Mouse (Mus musculus): ENCODE results near the gene Ufsp1.

The Ufsp1 gene

DNA sequence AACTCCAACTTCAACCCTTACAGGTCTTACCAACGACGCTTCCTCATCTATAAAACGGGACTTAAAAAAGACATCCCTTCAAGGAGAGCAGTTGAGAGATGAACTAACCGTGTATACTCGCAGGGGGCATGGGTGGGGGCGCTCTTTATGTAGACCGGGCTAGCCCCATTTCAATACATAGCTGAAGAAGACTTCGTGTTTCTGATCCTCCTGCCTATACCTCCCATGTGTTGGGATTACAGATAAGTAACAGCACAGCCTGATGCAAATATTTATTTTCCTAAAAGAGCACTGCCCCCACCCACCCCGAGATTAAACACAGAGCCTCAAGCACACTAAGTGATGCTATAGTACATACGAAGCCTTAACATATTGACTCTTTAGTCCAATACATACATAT is 39.9 kb downstream of the Ufsp1 start:
- DNase-seq (ENCODE audit: low spot score), result no peak

DNA sequence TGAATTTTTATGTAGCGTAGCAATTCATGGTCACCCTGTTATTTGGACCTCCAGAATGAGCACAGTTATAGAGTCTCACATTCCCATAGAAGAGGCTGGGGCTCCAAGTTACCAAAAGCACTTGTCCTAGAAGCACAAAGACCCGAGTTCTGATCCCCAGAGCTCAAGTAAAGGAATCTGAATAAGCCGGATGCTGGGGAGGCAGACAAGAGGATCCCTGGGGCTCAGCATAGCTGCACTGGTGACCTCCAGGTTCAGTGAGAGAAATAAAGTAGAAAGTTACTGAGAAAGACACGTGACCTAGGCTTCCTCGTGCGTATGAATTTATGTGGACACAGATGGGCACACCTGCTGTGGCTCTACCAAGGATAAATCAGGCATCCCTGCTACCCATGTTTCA is 40.6 kb downstream of the Ufsp1 start:
- DNase-seq (ENCODE audit: low spot score), result no peak

- DNase-seq (ENCODE audit: low spot score), result no peak
These were observed 42.8 kb downstream of the Ufsp1 start for GRCm38 (mm10) chr5:137337190-137337589.

- peak; percentile 65 for DNase-seq (ENCODE audit: low spot score)
These were observed 43.8 kb downstream of the Ufsp1 start for GRCm38 (mm10) chr5:137338256-137338655.

DNA sequence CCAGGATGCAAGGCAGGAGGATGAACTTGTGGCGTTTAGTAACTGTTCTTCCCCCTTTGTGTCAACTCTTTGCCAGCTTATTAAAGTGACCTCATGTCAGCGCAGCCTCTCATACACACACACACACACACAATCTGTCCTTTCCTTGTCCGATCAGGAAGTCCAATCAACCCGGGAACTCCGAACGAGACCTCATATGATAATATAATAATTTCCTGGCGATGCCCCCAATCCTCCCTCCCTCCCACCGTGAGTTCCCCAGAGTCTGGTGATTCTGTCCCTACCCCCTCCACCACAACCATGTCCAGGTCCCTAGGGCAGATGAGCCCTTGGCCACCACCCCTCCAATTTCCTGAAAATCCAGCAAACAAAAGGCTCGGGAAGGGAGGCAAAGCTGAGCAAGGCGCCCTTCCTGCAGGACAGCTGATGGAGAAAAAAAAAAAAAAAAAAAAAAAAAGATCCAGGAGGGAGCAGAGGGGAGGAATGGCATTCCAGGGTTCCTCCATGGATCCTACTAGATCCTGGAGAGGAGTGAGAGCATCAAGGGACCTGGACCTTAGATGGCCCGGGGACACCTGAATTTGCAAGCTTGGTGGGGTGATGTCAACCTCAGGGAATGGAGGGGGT is 44.3 kb downstream of the Ufsp1 start:
- DNase-seq (ENCODE audit: low spot score), result no peak

GRCm38 (mm10) chr5:137339290-137339979 is 45.0 kb downstream of the Ufsp1 start:
- no peak for DNase-seq (ENCODE audit: low spot score)

DNA sequence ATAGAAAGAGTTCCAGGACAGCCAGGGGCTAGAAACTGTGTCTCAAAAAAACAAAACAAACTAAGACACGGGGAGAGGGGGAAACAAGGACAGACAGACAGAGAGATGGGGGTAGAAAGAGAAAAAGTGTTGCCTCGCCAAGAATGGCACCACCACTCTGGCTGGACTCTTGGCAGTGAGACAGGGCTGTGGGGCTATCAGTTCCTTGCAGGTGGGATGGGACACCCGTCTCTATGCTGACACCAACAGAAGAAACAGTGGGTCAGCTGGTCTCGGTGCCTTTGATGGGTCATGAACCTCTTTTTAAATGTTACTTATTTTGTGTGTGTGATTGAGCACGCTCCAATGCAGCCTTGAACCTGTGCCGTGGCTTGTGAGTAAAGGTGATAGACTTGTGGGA is 45.8 kb downstream of the Ufsp1 start:
- DNase-seq (ENCODE audit: low spot score), result no peak

GRCm38 (mm10) chr5:137342407-137343012 is 48.1 kb downstream of the Ufsp1 start:
- DNase-seq (ENCODE audit: low spot score), result no peak

DNA sequence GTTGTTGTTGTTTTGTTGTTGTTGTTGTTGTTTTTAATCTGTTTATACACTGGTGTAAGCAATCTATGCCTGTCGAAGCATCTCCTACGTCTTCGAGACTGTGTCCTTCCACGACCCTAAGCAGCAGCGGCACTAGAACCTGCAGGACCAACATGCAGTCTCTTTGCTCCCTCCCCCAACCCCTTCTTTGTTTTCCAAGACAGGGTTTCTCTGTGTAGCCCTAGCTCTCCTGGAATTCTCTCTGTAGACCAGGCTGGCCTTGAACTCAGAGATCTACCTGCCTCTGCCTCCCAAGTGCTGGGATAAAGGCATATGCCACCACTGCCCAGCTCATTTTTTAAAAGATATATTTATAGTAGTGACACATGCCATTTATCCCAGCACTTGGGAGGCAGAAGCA is 49.0 kb downstream of the Ufsp1 start:
- no peak for DNase-seq (ENCODE audit: low spot score)

DNA sequence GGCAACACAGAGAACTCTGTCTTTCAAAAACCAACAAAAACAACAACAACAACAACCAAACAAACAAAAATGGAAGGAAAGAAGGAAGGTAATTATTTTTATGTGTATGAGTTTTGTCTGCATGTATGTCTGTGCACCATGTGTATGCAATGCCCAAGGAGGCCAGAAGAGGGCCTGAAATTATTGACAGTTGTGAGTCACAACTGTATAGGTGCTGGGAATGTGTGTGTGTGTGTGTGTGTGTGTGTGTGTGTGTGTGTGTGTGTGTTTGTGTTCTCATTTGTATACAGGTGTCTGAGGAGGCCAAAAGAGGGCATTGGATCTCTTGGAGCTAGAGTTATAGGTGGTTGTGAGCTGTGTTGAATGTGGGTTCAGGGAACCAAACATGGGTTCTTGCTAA is 49.4 kb downstream of the Ufsp1 start:
- no peak for DNase-seq (ENCODE audit: low spot score)

All from urinary bladder, postnatal 10 days (tissue).